Mouse (Mus musculus) stomach, postnatal 0 days (tissue): ENCODE measurements around the gene Ano10. TPM values are rescaled to one million over a fixed set of nuclear protein-coding genes. Genes with fewer than 3 reads are reported as not detected.
A peak's percentile ranks its signal among the peaks of the same experiment; 100 is the strongest.

Experiments used
- ATAC-seq: fragments of 200-750 bp; cut with Nextera tagmentation; 2 replicates; pipeline ENCODE4 v1.8.0; 2017; ENCODE audit not compliant: low FRiP score, low TSS enrichment
- DNase-seq: peaks from one replicate; pipeline ENCODE4 v3.0.0-alpha.2; 2016; ENCODE audit warnings: low spot score
- H3K27ac ChIP-seq: fragments of 300-500 bp; sonication (generic); replicated peaks from 2 replicates; pipeline ENCODE4 v1.5.1; 2014; ENCODE audit warnings: mild to moderate bottlenecking, control low read depth
- H3K27me3 ChIP-seq: fragments of 300-500 bp; sonication (generic); 2 replicates; pipeline ENCODE4 v1.6.1; 2014; ENCODE audit warnings: low read length; ENCODE audit not compliant: control insufficient read depth, insufficient read depth
- H3K36me3 ChIP-seq: fragments of 300-500 bp; sonication (generic); 2 replicates; pipeline ENCODE4 v1.6.1; 2014; ENCODE audit warnings: low read length, mixed read lengths; ENCODE audit not compliant: control insufficient read depth, insufficient read depth
- H3K4me1 ChIP-seq: fragments of 300-500 bp; sonication (generic); replicated peaks from 2 replicates; pipeline ENCODE4 v1.6.1; 2014; ENCODE audit warnings: antibody characterized with exemption; ENCODE audit not compliant: control insufficient read depth, insufficient read depth
- H3K4me2 ChIP-seq: fragments of 300-500 bp; sonication (generic); replicated peaks from 2 replicates; pipeline ENCODE4 v1.6.1; 2014; ENCODE audit warnings: low read depth, mild to moderate bottlenecking, control low read depth, moderate library complexity
- H3K4me3 ChIP-seq: fragments of 300-500 bp; sonication (generic); 2 replicates; pipeline ENCODE4 v1.5.1; 2014; ENCODE audit warnings: low read depth, low read length, control low read depth
- H3K9ac ChIP-seq: fragments of 300-500 bp; sonication (generic); 2 replicates; pipeline ENCODE4 v1.6.1; 2014; ENCODE audit warnings: mild to moderate bottlenecking, low read length, control low read depth, mixed read lengths
- H3K9me3 ChIP-seq: fragments of 300-500 bp; sonication (generic); 2 replicates; pipeline ENCODE4 v1.6.1; 2016; ENCODE audit warnings: low read length; ENCODE audit not compliant: control insufficient read depth
- CTCF ChIP-seq: IDR thresholded peaks from 2 replicates; pipeline ENCODE4 v1.5.1; 2016; ENCODE audit warnings: antibody characterized with exemption, low read depth, mild to moderate bottlenecking, moderate library complexity
- EP300 ChIP-seq: optimal IDR thresholded peaks from 2 replicates; pipeline ENCODE3; 2016; ENCODE audit warnings: antibody characterized with exemption
- WGBS: fragments of 180-500 bp; shearing (Covaris S2); extraction: QIAGEN DNeasy Blood & Tissue Kit; methylation state at CpG from one replicate; pipeline ENCODE4 v1.1.7; 2014; 5-methylcytosine and 5-hydroxymethylcytosine counted together
- polyA plus RNA-seq: library from polyadenylated mRNA; unstranded; fragments of >200 nt; fragmentation: Nextera tagmentation; extraction: Ambion mirVana; gene quantifications from 2 replicates; pipeline ENCODE4 v1.2.1, GENCODE M21; 2015

Gene Ano10
- polyA plus RNA-seq, 1 experiment from 2014 or later = 30.8 TPM

GRCm38 (mm10) chr9:122248168-122248567 is 46.1 kb downstream of the Ano10 start:
- WGBS = 49% methylated on average over 8 of the region's 8 CpGs
- no peak overlapping the region for H3K27ac ChIP-seq
- H3K9me3 ChIP-seq = no peaks in the 10 kb centered on the region
- H3K4me2 ChIP-seq = no peak overlapping the region
- DNase-seq (peak; percentile 51), ATAC-seq (no peak)
- peaks cover 3% of the 10 kb centered on the region; the same call in 1 of the 2 replicates for H3K36me3 ChIP-seq
- H3K4me1 ChIP-seq = no peaks in the 10 kb centered on the region
- no peak for TF ChIP-seq EP300
- TF ChIP-seq CTCF = peak; percentile 84
- no peak overlapping the region for H3K9ac ChIP-seq
- no peak overlapping the region for H3K4me3 ChIP-seq
- no peaks in the 10 kb centered on the region for H3K27me3 ChIP-seq

- TF ChIP-seq EP300 = no peak
- TF ChIP-seq CTCF = peak; percentile 92
- H3K4me2 ChIP-seq = no peak overlapping the region
- H3K4me1 ChIP-seq = no peaks in the 10 kb centered on the region
- ATAC-seq (peak; percentile 51), DNase-seq (peak; percentile 70)
- H3K4me3 ChIP-seq = no peak overlapping the region
- H3K27me3 ChIP-seq = no peaks in the 10 kb centered on the region
- no peaks in the 10 kb centered on the region; the same call in 1 of the 2 replicates for H3K36me3 ChIP-seq
- no peaks in the 10 kb centered on the region for H3K9me3 ChIP-seq
- no peak overlapping the region for H3K9ac ChIP-seq
- WGBS = 43% methylated on average over 13 of the region's 13 CpGs
- H3K27ac ChIP-seq = no peak overlapping the region
Observed at GRCm38 (mm10) chr9:122247430-122248027, 46.7 kb downstream of the Ano10 start.

- Histone ChIP-seq H3K4me2 (no peak overlapping the region), H3K9ac (no peak overlapping the region), H3K27me3 (no peaks in the 10 kb centered on the region), H3K27ac (no peak overlapping the region), H3K4me1 (no peaks in the 10 kb centered on the region), H3K9me3 (no peaks in the 10 kb centered on the region), H3K36me3 (no peaks in the 10 kb centered on the region; the same call in 1 of the 2 replicates), H3K4me3 (no peak overlapping the region)
- DNase-seq (no peak), ATAC-seq (no peak)
- WGBS = 84% methylated on average over 8 of the region's 8 CpGs
- TF ChIP-seq EP300 (no peak), CTCF (no peak)
Observed at GRCm38 (mm10) chr9:122245879-122246278, 48.3 kb downstream of the Ano10 start.

- TF ChIP-seq EP300 (no peak), CTCF (no peak)
- ATAC-seq = no peak
- Histone ChIP-seq H3K9me3 (no peaks in the 10 kb centered on the region), H3K9ac (no peak overlapping the region), H3K4me1 (no peaks in the 10 kb centered on the region), H3K27me3 (no peaks in the 10 kb centered on the region), H3K27ac (no peak overlapping the region), H3K4me3 (no peak overlapping the region), H3K4me2 (no peak overlapping the region), H3K36me3 (no peaks in the 10 kb centered on the region; the same call in 1 of the 2 replicates)
- 77% methylated on average over 4 of the region's 4 CpGs for WGBS
- DNase-seq = no peak
Observed at GRCm38 (mm10) chr9:122245471-122245870, 48.8 kb downstream of the Ano10 start.

- Histone ChIP-seq H3K4me1 (no peaks in the 10 kb centered on the region), H3K4me2 (no peak overlapping the region), H3K9ac (no peak overlapping the region), H3K36me3 (no peaks in the 10 kb centered on the region; the same call in 1 of the 2 replicates), H3K4me3 (no peak overlapping the region), H3K9me3 (no peaks in the 10 kb centered on the region), H3K27me3 (no peaks in the 10 kb centered on the region), H3K27ac (no peak overlapping the region)
- DNase-seq (no peak), ATAC-seq (no peak)
- 25% methylated on average over 2 of the region's 2 CpGs for WGBS
- no peak for TF ChIP-seq CTCF
- no peak for TF ChIP-seq EP300
Observed at GRCm38 (mm10) chr9:122244800-122245165, 49.4 kb downstream of the Ano10 start.

GRCm38 (mm10) chr9:122244080-122244799 is 50.0 kb downstream of the Ano10 start:
- 34% methylated on average over 4 of the region's 4 CpGs for WGBS
- H3K9ac ChIP-seq = no peak overlapping the region

More at GRCm38 (mm10) chr9:122244080-122244799, 50.0 kb downstream of the Ano10 start:
- TF ChIP-seq EP300 (no peak), CTCF (peak; percentile 86)
- ATAC-seq (no peak), DNase-seq (peak; percentile 64)
- H3K27me3 ChIP-seq = no peaks in the 10 kb centered on the region
- no peaks in the 10 kb centered on the region; the same call in 1 of the 2 replicates for H3K36me3 ChIP-seq
- no peak overlapping the region for H3K4me2 ChIP-seq
- no peak overlapping the region for H3K4me3 ChIP-seq
- no peak overlapping the region for H3K27ac ChIP-seq
- no peaks in the 10 kb centered on the region for H3K4me1 ChIP-seq
- no peaks in the 10 kb centered on the region for H3K9me3 ChIP-seq
